Mouse (Mus musculus) forebrain, embryonic 16.5 days (tissue): ENCODE data around the gene Nol4l. TPM values are rescaled to one million over a fixed set of nuclear protein-coding genes. Genes with fewer than 3 reads are reported as not detected.
A peak's percentile ranks its signal among the peaks of the same experiment; 100 is the strongest.

Source experiments
- ATAC-seq: fragments of 200-750 bp; cut with Nextera tagmentation; 2 replicates; pipeline ENCODE4 v1.8.0; 2017; ENCODE audit warnings: mild to moderate bottlenecking, moderate library complexity
- H3K27ac ChIP-seq: fragments of 300-500 bp; sonication (generic); 2 replicates; pipeline ENCODE4 v1.5.1; 2014; ENCODE audit warnings: low read length, control low read depth
- H3K27me3 ChIP-seq: fragments of 300-500 bp; sonication (generic); replicated peaks from 2 replicates; pipeline ENCODE4 v1.6.1; 2014; ENCODE audit warnings: low read length; ENCODE audit not compliant: control insufficient read depth, insufficient read depth
- H3K36me3 ChIP-seq: fragments of 300-500 bp; sonication (generic); 2 replicates; pipeline ENCODE4 v1.6.1; 2014; ENCODE audit not compliant: control insufficient read depth, insufficient read depth
- H3K4me1 ChIP-seq: fragments of 300-500 bp; sonication (generic); replicated peaks from 2 replicates; pipeline ENCODE4 v1.6.1; 2014; ENCODE audit warnings: low read length; ENCODE audit not compliant: control insufficient read depth, insufficient read depth
- H3K4me2 ChIP-seq: fragments of 300-500 bp; sonication (generic); 2 replicates; pipeline ENCODE4 v1.6.1; 2014; ENCODE audit warnings: mild to moderate bottlenecking, low read length, control low read depth
- H3K4me3 ChIP-seq: fragments of 300-500 bp; sonication (generic); replicated peaks from 2 replicates; pipeline ENCODE4 v1.5.1; 2014; ENCODE audit warnings: mild to moderate bottlenecking, low read length, control low read depth
- H3K9ac ChIP-seq: fragments of 300-500 bp; sonication (generic); replicated peaks from 2 replicates; pipeline ENCODE4 v1.6.1; 2014; ENCODE audit warnings: low read depth, low read length, control low read depth
- H3K9me3 ChIP-seq: fragments of 300-500 bp; sonication (generic); 2 replicates; pipeline ENCODE4 v1.6.1; 2016; ENCODE audit warnings: low read length; ENCODE audit not compliant: control insufficient read depth
- WGBS: fragments of 180-500 bp; shearing (Covaris S2); extraction: QIAGEN DNeasy Blood & Tissue Kit; methylation state at CpG from one replicate; pipeline ENCODE4 v1.1.7; 2014; 5-methylcytosine and 5-hydroxymethylcytosine counted together
- polyA plus RNA-seq: library from polyadenylated mRNA; unstranded; fragments of >200 nt; fragmentation: Nextera tagmentation; extraction: Ambion mirVana; gene quantifications from 2 replicates; pipeline ENCODE4 v1.2.1, GENCODE M21; 2015

Nol4l gene
- polyA plus RNA-seq, 1 experiment from 2014 or later, result 50.4 TPM

- H3K4me3 ChIP-seq, result peak overlapping the region; percentile 84
- H3K4me2 ChIP-seq, result peak overlapping the region; percentile 89
- H3K27me3 ChIP-seq, result no peaks in the 10 kb centered on the region
- no peaks in the 10 kb centered on the region for H3K9me3 ChIP-seq
- WGBS, result 0% methylated on average over 44 of the region's 70 CpGs
- no peaks in the 10 kb centered on the region for H3K36me3 ChIP-seq
- H3K27ac ChIP-seq, result peak overlapping the region; percentile 79
- H3K4me1 ChIP-seq, result peaks cover 29% of the 10 kb centered on the region
- peak; percentile 30 for ATAC-seq
- peak overlapping the region; percentile 62 for H3K9ac ChIP-seq
Observed at GRCm38 (mm10) chr2:153528571-153529364, 1.0 kb downstream of the Nol4l start.

GRCm38 (mm10) chr2:153527580-153528531, 1.9 kb downstream of the Nol4l start:
- Histone ChIP-seq H3K27ac (peak overlapping the region; percentile 79), H3K9ac (peak overlapping the region; percentile 62), H3K9me3 (no peaks in the 10 kb centered on the region), H3K4me1 (peaks cover 29% of the 10 kb centered on the region), H3K36me3 (no peaks in the 10 kb centered on the region), H3K27me3 (no peaks in the 10 kb centered on the region), H3K4me3 (peak overlapping the region; percentile 84), H3K4me2 (peak overlapping the region; percentile 89)
- 2% methylated on average over 59 of the region's 85 CpGs for whole genome bisulfite sequencing
- ATAC-seq, result peak; percentile 37

- Histone ChIP-seq H3K4me1 (peaks cover 36% of the 10 kb centered on the region), H3K4me3 (0 out of 2 replicates have a peak overlapping the region, but pooled peaks have one; percentile 84), H3K27ac (no peak overlapping the region), H3K4me2 (peak overlapping the region; percentile 89), H3K36me3 (no peaks in the 10 kb centered on the region), H3K9ac (no peak overlapping the region), H3K27me3 (no peaks in the 10 kb centered on the region), H3K9me3 (no peaks in the 10 kb centered on the region)
- WGBS, result 50% methylated on average over 9 of the region's 9 CpGs
- ATAC-seq, result no peak
Observed at GRCm38 (mm10) chr2:153526850-153527530, 2.8 kb downstream of the Nol4l start.

GRCm38 (mm10) chr2:153525906-153526311, 3.9 kb downstream of the Nol4l start:
- H3K27me3 ChIP-seq, result no peaks in the 10 kb centered on the region
- no peak overlapping the region for H3K9ac ChIP-seq
- no peaks in the 10 kb centered on the region for H3K36me3 ChIP-seq
- ATAC-seq, result no peak
- H3K4me2 ChIP-seq, result no peak overlapping the region
- no peak overlapping the region for H3K27ac ChIP-seq
- 18% methylated on average over 10 of the region's 10 CpGs for WGBS
- H3K4me3 ChIP-seq, result no peak overlapping the region
- H3K9me3 ChIP-seq, result no peaks in the 10 kb centered on the region
- peaks cover 37% of the 10 kb centered on the region for H3K4me1 ChIP-seq

- Histone ChIP-seq H3K9me3 (no peaks in the 10 kb centered on the region), H3K4me1 (peaks cover 32% of the 10 kb centered on the region)
- 74% methylated on average over 2 of the region's 2 CpGs for WGBS
Observed at GRCm38 (mm10) chr2:153524727-153525126, 5.0 kb downstream of the Nol4l start.

GRCm38 (mm10) chr2:153523656-153524055, 6.1 kb downstream of the Nol4l start:
- ATAC-seq, result no peak
- Histone ChIP-seq H3K9ac (no peak overlapping the region), H3K4me1 (peaks cover 30% of the 10 kb centered on the region), H3K9me3 (no peaks in the 10 kb centered on the region), H3K36me3 (no peaks in the 10 kb centered on the region), H3K27me3 (no peaks in the 10 kb centered on the region), H3K4me3 (no peak overlapping the region), H3K4me2 (no peak overlapping the region), H3K27ac (no peak overlapping the region)
- 75% methylated on average over 12 of the region's 12 CpGs for WGBS

More at GRCm38 (mm10) chr2:153524727-153525126, 5.0 kb downstream of the Nol4l start:
- no peak overlapping the region for H3K4me3 ChIP-seq
- no peak overlapping the region for H3K4me2 ChIP-seq
- H3K27me3 ChIP-seq, result no peaks in the 10 kb centered on the region
- H3K27ac ChIP-seq, result no peak overlapping the region
- no peak overlapping the region for H3K9ac ChIP-seq
- no peaks in the 10 kb centered on the region for H3K36me3 ChIP-seq
- ATAC-seq, result no peak

GRCm38 (mm10) chr2:153523143-153523542, 6.6 kb downstream of the Nol4l start:
- no peaks in the 10 kb centered on the region for H3K36me3 ChIP-seq
- 70% methylated on average over 9 of the region's 9 CpGs for WGBS

GRCm38 (mm10) chr2:153522270-153522669, 7.5 kb downstream of the Nol4l start:
- Histone ChIP-seq H3K27me3 (no peaks in the 10 kb centered on the region), H3K4me2 (no peak overlapping the region), H3K9me3 (no peaks in the 10 kb centered on the region), H3K4me1 (peaks cover 19% of the 10 kb centered on the region), H3K4me3 (no peak overlapping the region), H3K36me3 (no peaks in the 10 kb centered on the region), H3K27ac (no peak overlapping the region), H3K9ac (no peak overlapping the region)
- 25% methylated on average over 4 of the region's 4 CpGs for WGBS
- ATAC-seq, result peak; percentile 45

More at GRCm38 (mm10) chr2:153523143-153523542, 6.6 kb downstream of the Nol4l start:
- H3K27me3 ChIP-seq, result no peaks in the 10 kb centered on the region
- no peak overlapping the region for H3K4me2 ChIP-seq
- H3K4me1 ChIP-seq, result peaks cover 25% of the 10 kb centered on the region
- no peak overlapping the region for H3K4me3 ChIP-seq
- no peaks in the 10 kb centered on the region for H3K9me3 ChIP-seq
- ATAC-seq, result no peak
- no peak overlapping the region for H3K27ac ChIP-seq
- no peak overlapping the region for H3K9ac ChIP-seq
